Mouse (Mus musculus) frontal cortex, adult 2 months (tissue): ENCODE data around the gene Sh2d1a. TPM values are rescaled to one million over a fixed set of nuclear protein-coding genes. Genes with fewer than 3 reads are reported as not detected.

Experiments used
- DNase-seq, 2 experiments: peaks; one replicate each; pipeline ENCODE4 v3.0.0; 2022; ENCODE audit warnings: low spot score in 1 of 2; ENCODE audit errors: extremely low spot score in 1 of 2
- polyA plus RNA-seq: library from polyadenylated mRNA; depleted of rRNA; stranded (reverse); fragments of >200 nt; gene quantifications from 2 replicates; pipeline ENCODE4 v1.2.3, GENCODE M21; 2012; rRNA removed

Sh2d1a gene
- polyA plus RNA-seq: 0.36 TPM in 1 of 2 replicates, not detected in the other

- DNase-seq: no peak
Observed at GRCm38 (mm10) chrX:42502291-42503043, at the start of gene Sh2d1a. Sh2d1a (plus strand) TSS chrX:42502453.

GRCm38 (mm10) chrX:42453001-42453400 is 49.3 kb upstream of the Sh2d1a start:
- DNase-seq: no peak

GRCm38 (mm10) chrX:42454533-42454932 is 47.7 kb upstream of the Sh2d1a start:
- no peak for DNase-seq

- DNase-seq: no peak
Observed at GRCm38 (mm10) chrX:42489446-42489845, 12.8 kb upstream of the Sh2d1a start, which contains the start of gene Tex13c2. Tex13c2 (plus strand) TSS chrX:42489691.

- DNase-seq: no peak
Observed at GRCm38 (mm10) chrX:42490336-42490735, 11.9 kb upstream of the Sh2d1a start.

- no peak for DNase-seq
Observed at GRCm38 (mm10) chrX:42500538-42500937, 1.7 kb upstream of the Sh2d1a start.

- DNase-seq: no peak
Observed at GRCm38 (mm10) chrX:42511105-42511504, 8.9 kb downstream of the Sh2d1a start.

GRCm38 (mm10) chrX:42512567-42512966 is 10.3 kb downstream of the Sh2d1a start:
- no peak for DNase-seq

GRCm38 (mm10) chrX:42522868-42523267 is 20.6 kb downstream of the Sh2d1a start:
- no peak for DNase-seq

- no peak for DNase-seq
Observed at GRCm38 (mm10) chrX:42530703-42531102, 28.4 kb downstream of the Sh2d1a start.

- DNase-seq: peak in 1 of 2 experiments; percentile 26
Observed at GRCm38 (mm10) chrX:42540030-42540755, 37.9 kb downstream of the Sh2d1a start.

- peak; percentile 17 to 88 for DNase-seq
Observed at GRCm38 (mm10) chrX:42540756-42541053, 38.5 kb downstream of the Sh2d1a start.

GRCm38 (mm10) chrX:42545076-42545475 is 42.8 kb downstream of the Sh2d1a start:
- no peak for DNase-seq

GRCm38 (mm10) chrX:42548513-42548912 is 46.3 kb downstream of the Sh2d1a start:
- DNase-seq: no peak

GRCm38 (mm10) chrX:42557284-42557683 is 55.0 kb downstream of the Sh2d1a start:
- DNase-seq: peak; percentile 7 to 78

GRCm38 (mm10) chrX:42558683-42559082 is 56.4 kb downstream of the Sh2d1a start:
- no peak for DNase-seq

Other genes starting within 250 kb of the Sh2d1a start
- not detected in 2 replicates for gene Tex13c2, start 12.8 kb upstream of the Sh2d1a start, polyA plus RNA-seq